Mouse (Mus musculus) neural tube, embryonic 12.5 days (tissue): ENCODE results near the gene Apoh. TPM values are rescaled to one million over a fixed set of nuclear protein-coding genes. Genes with fewer than 3 reads are reported as not detected.

ENCODE experiments used
- ATAC-seq: fragments of 200-750 bp; cut with Nextera tagmentation; 2 replicates; pipeline ENCODE4 v1.8.0; 2017; ENCODE audit warnings: low read depth, mild to moderate bottlenecking, moderate TSS enrichment, moderate library complexity; ENCODE audit not compliant: low FRiP score
- H3K27ac ChIP-seq: fragments of 300-500 bp; sonication (generic); 2 replicates; pipeline ENCODE4 v1.5.1; 2016
- H3K27me3 ChIP-seq: fragments of 300-500 bp; sonication (generic); replicated peaks from 2 replicates; pipeline ENCODE4 v1.6.1; 2016; ENCODE audit warnings: mild to moderate bottlenecking
- H3K36me3 ChIP-seq: fragments of 300-500 bp; sonication (generic); 2 replicates; pipeline ENCODE4 v1.6.1; 2016; ENCODE audit warnings: mild to moderate bottlenecking
- H3K4me1 ChIP-seq: fragments of 300-500 bp; sonication (generic); 2 replicates; pipeline ENCODE4 v1.6.1; 2016
- H3K4me2 ChIP-seq: fragments of 300-500 bp; sonication (generic); replicated peaks from 2 replicates; pipeline ENCODE4 v1.6.1; 2016; ENCODE audit warnings: mild to moderate bottlenecking
- H3K4me3 ChIP-seq: fragments of 300-500 bp; sonication (generic); 2 replicates; pipeline ENCODE4 v1.5.1; 2016
- H3K9ac ChIP-seq: fragments of 300-500 bp; sonication (generic); 2 replicates; pipeline ENCODE4 v1.6.1; 2016; ENCODE audit warnings: mild to moderate bottlenecking
- H3K9me3 ChIP-seq: fragments of 300-500 bp; sonication (generic); 2 replicates; pipeline ENCODE4 v1.6.1; 2016; ENCODE audit warnings: mild to moderate bottlenecking
- WGBS: fragments of 180-500 bp; shearing (Covaris S2); methylation state at CpG from one replicate; pipeline ENCODE4 v1.1.7; 2016; 5-methylcytosine and 5-hydroxymethylcytosine counted together
- polyA plus RNA-seq: library from polyadenylated mRNA; unstranded; fragments of >200 nt; fragmentation: Nextera tagmentation; extraction: Ambion mirVana; gene quantifications from 2 replicates; pipeline ENCODE4 v1.2.1, GENCODE M21; 2016

The Apoh gene
- polyA plus RNA-seq, 1 experiment from 2014 or later, result not detected

DNA sequence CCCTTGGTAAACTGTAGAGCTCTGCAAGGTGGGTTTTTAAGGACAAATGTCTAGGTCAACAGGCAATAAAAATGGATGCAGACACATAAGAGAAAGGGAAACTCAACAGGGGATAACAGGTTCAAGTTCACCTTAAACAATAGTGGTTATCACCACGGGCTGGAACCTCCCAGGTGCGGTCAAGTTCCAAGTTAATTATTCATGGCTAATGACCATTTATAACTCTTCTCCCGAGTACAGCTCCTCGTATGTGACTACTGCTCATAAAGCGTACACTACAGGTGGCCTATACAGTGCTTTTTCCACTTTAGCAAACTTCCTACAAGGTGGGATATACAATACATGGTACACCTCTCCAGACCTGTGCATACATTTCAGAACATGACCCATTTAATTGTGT, 33.4 kb upstream of the Apoh start:
- H3K36me3 ChIP-seq, result no peaks in the 10 kb centered on the region
- no peak overlapping the region for H3K27ac ChIP-seq
- no peak overlapping the region for H3K9ac ChIP-seq
- no peaks in the 10 kb centered on the region for H3K9me3 ChIP-seq
- no peak for ATAC-seq
- no peaks in the 10 kb centered on the region for H3K27me3 ChIP-seq
- 76% methylated on average over 5 of the region's 5 CpGs for WGBS
- no peak overlapping the region for H3K4me3 ChIP-seq
- H3K4me1 ChIP-seq, result no peaks in the 10 kb centered on the region
- H3K4me2 ChIP-seq, result no peak overlapping the region

- H3K4me3 ChIP-seq, result no peak overlapping the region
- no peak overlapping the region for H3K4me2 ChIP-seq
- H3K4me1 ChIP-seq, result no peaks in the 10 kb centered on the region
- H3K27ac ChIP-seq, result no peak overlapping the region
- 85% methylated on average over 2 of the region's 2 CpGs for WGBS
- no peak for ATAC-seq
- H3K27me3 ChIP-seq, result no peaks in the 10 kb centered on the region
- H3K9ac ChIP-seq, result no peak overlapping the region
- no peaks in the 10 kb centered on the region for H3K9me3 ChIP-seq
- no peaks in the 10 kb centered on the region for H3K36me3 ChIP-seq
Observed at GRCm38 (mm10) chr11:108311912-108312311, 31.2 kb upstream of the Apoh start.

DNA sequence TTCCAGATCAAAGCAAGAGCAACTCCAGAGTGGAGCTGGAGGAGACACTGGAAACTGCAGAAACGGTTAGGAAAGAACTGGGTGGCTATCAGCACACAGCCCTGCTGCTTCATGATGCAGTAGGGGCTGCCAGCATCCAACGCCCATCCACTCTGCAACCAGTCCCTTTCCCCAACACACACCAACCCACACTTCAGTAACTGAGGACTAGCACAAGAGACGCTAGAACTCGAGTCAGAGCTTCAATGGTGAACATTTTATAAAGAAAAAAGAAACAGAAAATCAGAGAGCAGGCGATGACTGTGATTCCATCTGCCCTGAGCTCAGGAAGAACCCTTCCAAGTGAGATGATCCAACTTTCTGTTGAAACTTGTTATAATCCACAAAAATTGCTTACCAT, 30.6 kb upstream of the Apoh start:
- Histone ChIP-seq H3K36me3 (no peaks in the 10 kb centered on the region), H3K9ac (no peak overlapping the region), H3K27me3 (no peaks in the 10 kb centered on the region), H3K9me3 (no peaks in the 10 kb centered on the region), H3K4me2 (no peak overlapping the region), H3K4me1 (no peaks in the 10 kb centered on the region), H3K4me3 (no peak overlapping the region), H3K27ac (no peak overlapping the region)
- ATAC-seq, result no peak
- WGBS, result 83% methylated on average over 5 of the region's 5 CpGs

DNA sequence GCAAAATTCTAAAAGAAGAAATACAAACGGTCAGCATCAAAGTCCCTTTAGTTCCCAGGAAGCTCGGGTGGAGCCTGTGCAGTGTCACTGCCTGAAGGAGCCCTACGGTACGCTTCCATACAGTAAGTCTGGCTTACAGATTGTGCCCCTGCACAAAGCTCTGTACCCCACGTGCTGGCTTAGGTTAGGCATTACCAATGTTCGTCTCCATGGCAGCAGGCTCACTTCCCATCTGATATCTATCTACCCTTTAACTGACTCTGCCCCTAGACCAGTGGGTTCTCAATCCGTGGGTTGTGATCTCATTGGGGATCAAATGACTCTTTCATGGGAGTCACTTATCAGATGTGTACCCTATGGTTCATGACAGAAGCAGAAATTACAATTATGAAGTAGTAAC, 27.4 kb upstream of the Apoh start:
- WGBS, result 87% methylated on average over 7 of the region's 7 CpGs
- H3K4me3 ChIP-seq, result no peak overlapping the region
- H3K36me3 ChIP-seq, result no peaks in the 10 kb centered on the region
- H3K27me3 ChIP-seq, result no peaks in the 10 kb centered on the region; the same call in 1 of the 2 replicates
- no peak overlapping the region for H3K9ac ChIP-seq
- no peak overlapping the region for H3K27ac ChIP-seq
- H3K9me3 ChIP-seq, result no peaks in the 10 kb centered on the region
- no peak for ATAC-seq
- H3K4me2 ChIP-seq, result no peak overlapping the region
- no peaks in the 10 kb centered on the region for H3K4me1 ChIP-seq

GRCm38 (mm10) chr11:108317878-108318277, 25.3 kb upstream of the Apoh start:
- no peaks in the 10 kb centered on the region for H3K36me3 ChIP-seq
- H3K4me3 ChIP-seq, result no peak overlapping the region
- no peak overlapping the region for H3K9ac ChIP-seq
- H3K4me2 ChIP-seq, result no peak overlapping the region
- ATAC-seq, result no peak
- no peaks in the 10 kb centered on the region; the same call in 1 of the 2 replicates for H3K27me3 ChIP-seq
- H3K27ac ChIP-seq, result no peak overlapping the region
- H3K4me1 ChIP-seq, result no peaks in the 10 kb centered on the region
- 82% methylated on average over 6 of the region's 6 CpGs for WGBS
- no peaks in the 10 kb centered on the region for H3K9me3 ChIP-seq

GRCm38 (mm10) chr11:108319162-108319561, 24.0 kb upstream of the Apoh start:
- Histone ChIP-seq H3K27me3 (no peaks in the 10 kb centered on the region; the same call in 1 of the 2 replicates), H3K36me3 (no peaks in the 10 kb centered on the region), H3K4me3 (no peak overlapping the region), H3K4me1 (no peaks in the 10 kb centered on the region), H3K9me3 (no peaks in the 10 kb centered on the region), H3K27ac (no peak overlapping the region), H3K4me2 (no peak overlapping the region), H3K9ac (no peak overlapping the region)
- WGBS, result 88% methylated on average over 11 of the region's 11 CpGs
- ATAC-seq, result no peak

- 91% methylated on average over 7 of the region's 7 CpGs for WGBS
- no peak for ATAC-seq
- no peaks in the 10 kb centered on the region for H3K9me3 ChIP-seq
Observed at GRCm38 (mm10) chr11:108320561-108320960, 22.6 kb upstream of the Apoh start.

DNA sequence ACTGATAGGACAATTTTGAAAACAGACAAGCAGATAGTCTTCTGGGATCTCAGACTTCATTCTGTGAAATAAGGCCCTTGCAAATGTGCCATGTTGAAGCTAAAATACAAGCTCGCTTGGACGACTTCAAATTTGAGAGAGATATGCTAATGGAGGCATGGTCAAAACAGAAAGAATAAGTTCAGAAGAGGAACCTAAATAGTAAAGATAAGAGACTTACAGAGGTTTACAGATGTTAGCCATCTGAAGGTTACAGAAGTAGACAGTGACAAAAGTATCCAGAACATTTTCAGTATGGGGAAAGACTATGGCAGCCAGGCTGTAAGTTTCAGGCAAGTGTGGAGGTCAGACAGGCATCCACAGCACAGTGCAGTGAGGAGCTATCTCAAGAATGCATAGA, 21.0 kb upstream of the Apoh start:
- H3K4me2 ChIP-seq, result no peak overlapping the region
- H3K4me3 ChIP-seq, result no peak overlapping the region
- H3K36me3 ChIP-seq, result no peaks in the 10 kb centered on the region
- H3K9me3 ChIP-seq, result no peaks in the 10 kb centered on the region
- no peaks in the 10 kb centered on the region for H3K4me1 ChIP-seq
- no peak overlapping the region for H3K9ac ChIP-seq
- no peak for ATAC-seq
- H3K27ac ChIP-seq, result no peak overlapping the region
- H3K27me3 ChIP-seq, result no peaks in the 10 kb centered on the region; the same call in 1 of the 2 replicates
- 90% methylated on average over 2 of the region's 2 CpGs for WGBS

More at GRCm38 (mm10) chr11:108320561-108320960, 22.6 kb upstream of the Apoh start:
- H3K9ac ChIP-seq, result no peak overlapping the region
- no peaks in the 10 kb centered on the region; the same call in 1 of the 2 replicates for H3K27me3 ChIP-seq
- H3K27ac ChIP-seq, result no peak overlapping the region
- H3K4me2 ChIP-seq, result no peak overlapping the region
- no peaks in the 10 kb centered on the region for H3K36me3 ChIP-seq
- no peak overlapping the region for H3K4me3 ChIP-seq
- no peaks in the 10 kb centered on the region for H3K4me1 ChIP-seq

GRCm38 (mm10) chr11:108325943-108326342, 17.2 kb upstream of the Apoh start:
- no peak for ATAC-seq
- H3K9ac ChIP-seq, result no peak overlapping the region
- H3K27me3 ChIP-seq, result no peaks in the 10 kb centered on the region; the same call in 1 of the 2 replicates
- no peak overlapping the region for H3K4me2 ChIP-seq
- no peak overlapping the region for H3K27ac ChIP-seq
- no peak overlapping the region for H3K4me3 ChIP-seq
- no peaks in the 10 kb centered on the region for H3K4me1 ChIP-seq
- H3K9me3 ChIP-seq, result no peaks in the 10 kb centered on the region
- no peaks in the 10 kb centered on the region for H3K36me3 ChIP-seq
- WGBS, result 88% methylated on average over 8 of the region's 8 CpGs

DNA sequence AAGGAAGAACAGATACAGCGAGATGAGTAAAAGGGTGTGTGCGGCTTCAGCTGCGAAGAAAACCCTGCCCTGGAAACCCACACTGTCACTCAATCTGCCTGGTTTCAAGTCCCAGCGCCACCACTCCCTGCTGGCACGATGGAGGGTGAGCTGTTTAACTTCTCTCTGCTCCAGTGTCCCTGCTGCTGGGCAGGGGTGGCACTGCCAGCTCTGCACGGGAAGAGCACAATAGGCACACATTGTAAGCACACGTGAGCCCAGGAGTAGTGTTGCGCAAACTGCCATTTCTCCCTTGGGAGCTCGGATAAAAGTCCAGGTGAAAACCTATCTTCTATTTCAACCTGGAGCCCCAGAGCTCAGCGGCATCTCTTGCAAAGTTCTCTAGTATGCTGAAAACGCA, 12.3 kb upstream of the Apoh start:
- Histone ChIP-seq H3K9ac (no peak overlapping the region), H3K9me3 (no peaks in the 10 kb centered on the region), H3K36me3 (no peaks in the 10 kb centered on the region), H3K27me3 (no peaks in the 10 kb centered on the region), H3K4me1 (peaks cover 17% of the 10 kb centered on the region), H3K4me3 (no peak overlapping the region), H3K4me2 (no peak overlapping the region), H3K27ac (no peak overlapping the region)
- ATAC-seq, result no peak
- WGBS, result 89% methylated on average over 11 of the region's 11 CpGs

- no peak for ATAC-seq
- Histone ChIP-seq H3K27me3 (no peaks in the 10 kb centered on the region), H3K9ac (no peak overlapping the region), H3K9me3 (no peaks in the 10 kb centered on the region), H3K27ac (no peak overlapping the region), H3K4me3 (no peak overlapping the region), H3K36me3 (no peaks in the 10 kb centered on the region), H3K4me1 (peaks cover 17% of the 10 kb centered on the region), H3K4me2 (no peak overlapping the region)
- WGBS, result 24% methylated on average over 5 of the region's 5 CpGs
Observed at GRCm38 (mm10) chr11:108333006-108333405, 10.1 kb upstream of the Apoh start.

GRCm38 (mm10) chr11:108333583-108334379, 9.4 kb upstream of the Apoh start:
- Histone ChIP-seq H3K27me3 (no peaks in the 10 kb centered on the region), H3K36me3 (no peaks in the 10 kb centered on the region), H3K4me1 (peaks cover 17% of the 10 kb centered on the region), H3K4me3 (no peak overlapping the region), H3K4me2 (0 out of 2 replicates have a peak overlapping the region, but pooled peaks have one; percentile 9), H3K27ac (no peak overlapping the region), H3K9ac (no peak overlapping the region), H3K9me3 (no peaks in the 10 kb centered on the region)
- no peak for ATAC-seq
- WGBS, result 37% methylated on average over 8 of the region's 8 CpGs

GRCm38 (mm10) chr11:108334658-108335057, 8.5 kb upstream of the Apoh start:
- Histone ChIP-seq H3K9ac (no peak overlapping the region), H3K4me1 (peaks cover 17% of the 10 kb centered on the region), H3K4me3 (no peak overlapping the region), H3K27me3 (no peaks in the 10 kb centered on the region), H3K36me3 (no peaks in the 10 kb centered on the region), H3K27ac (no peak overlapping the region), H3K9me3 (no peaks in the 10 kb centered on the region), H3K4me2 (no peak overlapping the region)
- 48% methylated on average over 3 of the region's 3 CpGs for WGBS
- ATAC-seq, result no peak
